Mouse (Mus musculus): Measurements from ENCODE around the gene Clba1. TPM values are rescaled to one million over a fixed set of nuclear protein-coding genes. Genes with fewer than 3 reads are reported as not detected.

Gene Clba1
- polyA plus RNA-seq, 1 experiment: 1.7 TPM

Other genes starting within 250 kb of the Clba1 start
- gene Inf2, start 220.2 kb upstream of the Clba1 start, polyA plus RNA-seq (2012; ENCODE audit: insufficient read depth, insufficient read length, missing spikeins): 12.9 and 13.5 TPM in 2 replicates
- 34.5 and 46.5 TPM in 2 replicates for gene Adssl1, start 188.9 kb upstream of the Clba1 start, polyA plus RNA-seq (2012; ENCODE audit: insufficient read depth, insufficient read length, missing spikeins)
- gene Siva1, start 164.3 kb upstream of the Clba1 start, polyA plus RNA-seq (2012; ENCODE audit: insufficient read depth, insufficient read length, missing spikeins): 36.7 and 42.7 TPM in 2 replicates
- 31.5 and 38.8 TPM in 2 replicates for gene Akt1, start 134.1 kb upstream of the Clba1 start, polyA plus RNA-seq (2012; ENCODE audit: insufficient read depth, insufficient read length, missing spikeins)
- 0.58 and 0.75 TPM in 2 replicates for gene Zbtb42, start 130.1 kb upstream of the Clba1 start, polyA plus RNA-seq (2012; ENCODE audit: insufficient read depth, insufficient read length, missing spikeins)
- gene Cep170b, start 88.5 kb upstream of the Clba1 start, polyA plus RNA-seq (2012; ENCODE audit: insufficient read depth, insufficient read length, missing spikeins): 1.6 and 1.8 TPM in 2 replicates
- 7.5 and 9.4 TPM in 2 replicates for gene Pld4, start 48.3 kb upstream of the Clba1 start, polyA plus RNA-seq (2012; ENCODE audit: insufficient read depth, insufficient read length, missing spikeins)
- gene Ahnak2, start 6.3 kb upstream of the Clba1 start, polyA plus RNA-seq (2012; ENCODE audit: insufficient read depth, insufficient read length, missing spikeins): 2.9 and 3.2 TPM in 2 replicates
- gene Cdca4, start 20.5 kb downstream of the Clba1 start, polyA plus RNA-seq (2012; ENCODE audit: insufficient read depth, insufficient read length, missing spikeins): 3.1 and 5.5 TPM in 2 replicates
- not detected in 2 replicates for gene Gpr132, start 59.3 kb downstream of the Clba1 start, polyA plus RNA-seq (2012; ENCODE audit: insufficient read depth, insufficient read length, missing spikeins)
- gene Jag2, start 120.8 kb downstream of the Clba1 start, polyA plus RNA-seq (2012; ENCODE audit: insufficient read depth, insufficient read length, missing spikeins): 2.2 and 3.2 TPM in 2 replicates
- 19.4 and 23.6 TPM in 2 replicates for gene Nudt14, start 133.2 kb downstream of the Clba1 start, polyA plus RNA-seq (2012; ENCODE audit: insufficient read depth, insufficient read length, missing spikeins)
- gene Btbd6, start 167.5 kb downstream of the Clba1 start, polyA plus RNA-seq (2012; ENCODE audit: insufficient read depth, insufficient read length, missing spikeins): 10.1 and 10.9 TPM in 2 replicates
- 11.1 and 12.2 TPM in 2 replicates for gene Brf1, start 191.8 kb downstream of the Clba1 start, polyA plus RNA-seq (2012; ENCODE audit: insufficient read depth, insufficient read length, missing spikeins)
- gene Pacs2, start 205.6 kb downstream of the Clba1 start, polyA plus RNA-seq (2012; ENCODE audit: insufficient read depth, insufficient read length, missing spikeins): 8.8 and 15.8 TPM in 2 replicates